Mouse (Mus musculus) hindbrain, embryonic 13.5 days (tissue): ENCODE results near the gene Ptprf. TPM values are rescaled to one million over a fixed set of nuclear protein-coding genes. Genes with fewer than 3 reads are reported as not detected.
A peak's percentile ranks its signal among the peaks of the same experiment; 100 is the strongest.

Source experiments
- ATAC-seq: fragments of 200-750 bp; cut with Nextera tagmentation; 2 replicates; pipeline ENCODE4 v1.8.0; 2017; ENCODE audit warnings: moderate TSS enrichment; ENCODE audit not compliant: low FRiP score
- H3K27ac ChIP-seq: fragments of 300-500 bp; sonication (generic); 2 replicates; pipeline ENCODE4 v1.5.1; 2015; ENCODE audit warnings: inconsistent platforms, mild to moderate bottlenecking, moderate library complexity
- H3K27me3 ChIP-seq: fragments of 300-500 bp; sonication (generic); 2 replicates; pipeline ENCODE4 v1.6.1; 2015; ENCODE audit warnings: mild to moderate bottlenecking, inconsistent platforms
- H3K36me3 ChIP-seq: fragments of 300-500 bp; sonication (generic); 2 replicates; pipeline ENCODE4 v1.6.1; 2015; ENCODE audit warnings: mild to moderate bottlenecking, inconsistent platforms
- H3K4me1 ChIP-seq: fragments of 300-500 bp; sonication (generic); replicated peaks from 2 replicates; pipeline ENCODE4 v1.6.1; 2015; ENCODE audit warnings: inconsistent platforms
- H3K4me2 ChIP-seq: fragments of 300-500 bp; sonication (generic); 2 replicates; pipeline ENCODE4 v1.6.1; 2015; ENCODE audit warnings: inconsistent platforms, mild to moderate bottlenecking, moderate library complexity
- H3K4me3 ChIP-seq: fragments of 300-500 bp; sonication (generic); 2 replicates; pipeline ENCODE4 v1.5.1; 2015; ENCODE audit warnings: mild to moderate bottlenecking, inconsistent platforms
- H3K9ac ChIP-seq: fragments of 300-500 bp; sonication (generic); 2 replicates; pipeline ENCODE4 v1.6.1; 2015; ENCODE audit warnings: mild to moderate bottlenecking, inconsistent platforms
- H3K9me3 ChIP-seq: fragments of 300-500 bp; sonication (generic); 2 replicates; pipeline ENCODE4 v1.6.1; 2016; ENCODE audit warnings: inconsistent platforms
- WGBS: fragments of 180-500 bp; shearing (Covaris S2); methylation state at CpG from one replicate; pipeline ENCODE4 v1.1.7; 2015; 5-methylcytosine and 5-hydroxymethylcytosine counted together
- polyA plus RNA-seq: library from polyadenylated mRNA; unstranded; fragments of >200 nt; fragmentation: Nextera tagmentation; extraction: Ambion mirVana; gene quantifications from 2 replicates; pipeline ENCODE4 v1.2.1, GENCODE M21; 2015

Gene Ptprf
- polyA plus RNA-seq, 1 experiment from 2014 or later = 79.7 TPM

GRCm38 (mm10) chr4:118221261-118221660 is 69.9 kb downstream of the Ptprf start:
- Histone ChIP-seq H3K9ac (no peak overlapping the region), H3K27ac (no peak overlapping the region), H3K4me2 (no peak overlapping the region), H3K36me3 (peaks cover 100% of the 10 kb centered on the region), H3K4me3 (no peak overlapping the region), H3K27me3 (no peaks in the 10 kb centered on the region), H3K4me1 (no peaks in the 10 kb centered on the region), H3K9me3 (no peaks in the 10 kb centered on the region)
- ATAC-seq = no peak
- 86% methylated on average over 7 of the region's 7 CpGs for WGBS

GRCm38 (mm10) chr4:118220756-118221155 is 70.4 kb downstream of the Ptprf start:
- H3K4me3 ChIP-seq = no peak overlapping the region
- H3K9ac ChIP-seq = no peak overlapping the region
- H3K4me1 ChIP-seq = no peaks in the 10 kb centered on the region
- H3K4me2 ChIP-seq = no peak overlapping the region
- ATAC-seq = no peak
- 90% methylated on average over 9 of the region's 9 CpGs for WGBS
- no peaks in the 10 kb centered on the region for H3K27me3 ChIP-seq
- peaks cover 100% of the 10 kb centered on the region for H3K36me3 ChIP-seq
- H3K9me3 ChIP-seq = no peaks in the 10 kb centered on the region
- H3K27ac ChIP-seq = no peak overlapping the region

GRCm38 (mm10) chr4:118219487-118219886 is 71.7 kb downstream of the Ptprf start:
- no peak for ATAC-seq
- peaks cover 100% of the 10 kb centered on the region for H3K36me3 ChIP-seq
- H3K4me2 ChIP-seq = no peak overlapping the region
- H3K9me3 ChIP-seq = no peaks in the 10 kb centered on the region
- no peaks in the 10 kb centered on the region for H3K4me1 ChIP-seq
- H3K9ac ChIP-seq = no peak overlapping the region
- 87% methylated on average over 6 of the region's 6 CpGs for WGBS
- no peak overlapping the region for H3K27ac ChIP-seq
- H3K27me3 ChIP-seq = no peaks in the 10 kb centered on the region
- no peak overlapping the region for H3K4me3 ChIP-seq

- 93% methylated on average over 5 of the region's 5 CpGs for WGBS
- Histone ChIP-seq H3K4me3 (no peak overlapping the region), H3K36me3 (peaks cover 100% of the 10 kb centered on the region), H3K27me3 (no peaks in the 10 kb centered on the region), H3K4me2 (no peak overlapping the region), H3K9me3 (no peaks in the 10 kb centered on the region), H3K27ac (no peak overlapping the region), H3K9ac (peak overlapping the region; percentile 39; the same call in 1 of the 2 replicates), H3K4me1 (no peaks in the 10 kb centered on the region)
- no peak for ATAC-seq
Observed at GRCm38 (mm10) chr4:118218521-118218920, 72.7 kb downstream of the Ptprf start.

- H3K27ac ChIP-seq = no peak overlapping the region
- WGBS = 86% methylated on average over 17 of the region's 17 CpGs
- no peak overlapping the region for H3K4me3 ChIP-seq
- H3K9me3 ChIP-seq = no peaks in the 10 kb centered on the region
- H3K4me2 ChIP-seq = no peak overlapping the region
- no peak overlapping the region for H3K9ac ChIP-seq
- H3K4me1 ChIP-seq = no peaks in the 10 kb centered on the region
- H3K36me3 ChIP-seq = peaks cover 100% of the 10 kb centered on the region
- ATAC-seq = peak; percentile 61
- H3K27me3 ChIP-seq = no peaks in the 10 kb centered on the region
Observed at GRCm38 (mm10) chr4:118216726-118217595, 74.2 kb downstream of the Ptprf start.

GRCm38 (mm10) chr4:118214891-118215290 is 76.3 kb downstream of the Ptprf start:
- Histone ChIP-seq H3K27me3 (no peaks in the 10 kb centered on the region), H3K27ac (no peak overlapping the region), H3K9me3 (no peaks in the 10 kb centered on the region), H3K4me2 (no peak overlapping the region), H3K9ac (no peak overlapping the region), H3K4me1 (no peaks in the 10 kb centered on the region), H3K4me3 (no peak overlapping the region), H3K36me3 (peaks cover 100% of the 10 kb centered on the region)
- 96% methylated on average over 1 of the region's 1 CpGs for WGBS
- ATAC-seq = no peak

- no peaks in the 10 kb centered on the region for H3K27me3 ChIP-seq
- no peak overlapping the region for H3K4me2 ChIP-seq
- no peak overlapping the region for H3K9ac ChIP-seq
- H3K27ac ChIP-seq = no peak overlapping the region
- H3K9me3 ChIP-seq = no peaks in the 10 kb centered on the region
- 54% methylated on average over 10 of the region's 10 CpGs for WGBS
- no peak overlapping the region for H3K4me3 ChIP-seq
- ATAC-seq = no peak
- H3K36me3 ChIP-seq = peaks cover 45% of the 10 kb centered on the region
- H3K4me1 ChIP-seq = 0 out of 2 replicates have a peak, but pooled peaks cover 4% of the 10 kb centered on the region
Observed at GRCm38 (mm10) chr4:118206918-118207640, 84.1 kb downstream of the Ptprf start.

GRCm38 (mm10) chr4:118205906-118206305 is 85.3 kb downstream of the Ptprf start:
- 0 out of 2 replicates have a peak, but pooled peaks cover 4% of the 10 kb centered on the region for H3K4me1 ChIP-seq
- no peak overlapping the region for H3K4me3 ChIP-seq
- WGBS = 93% methylated on average over 2 of the region's 2 CpGs
- H3K4me2 ChIP-seq = no peak overlapping the region
- H3K9ac ChIP-seq = no peak overlapping the region
- no peak overlapping the region for H3K27ac ChIP-seq
- H3K27me3 ChIP-seq = no peaks in the 10 kb centered on the region
- no peaks in the 10 kb centered on the region for H3K9me3 ChIP-seq
- H3K36me3 ChIP-seq = peaks cover 33% of the 10 kb centered on the region
- no peak for ATAC-seq

- Histone ChIP-seq H3K4me1 (no peaks in the 10 kb centered on the region), H3K36me3 (no peaks in the 10 kb centered on the region), H3K27ac (no peak overlapping the region), H3K4me2 (no peak overlapping the region), H3K9ac (no peak overlapping the region), H3K27me3 (no peaks in the 10 kb centered on the region), H3K9me3 (no peaks in the 10 kb centered on the region), H3K4me3 (no peak overlapping the region)
- WGBS = 89% methylated on average over 2 of the region's 2 CpGs
- no peak for ATAC-seq
Observed at GRCm38 (mm10) chr4:118199093-118199492, 92.1 kb downstream of the Ptprf start.

- 84% methylated on average over 3 of the region's 3 CpGs for WGBS
- no peak overlapping the region for H3K9ac ChIP-seq
- no peaks in the 10 kb centered on the region for H3K9me3 ChIP-seq
Observed at GRCm38 (mm10) chr4:118198606-118199005, 92.6 kb downstream of the Ptprf start.

GRCm38 (mm10) chr4:118196185-118196584 is 95.0 kb downstream of the Ptprf start:
- no peak overlapping the region for H3K9ac ChIP-seq
- H3K27ac ChIP-seq = no peak overlapping the region
- H3K4me3 ChIP-seq = no peak overlapping the region
- no peaks in the 10 kb centered on the region for H3K4me1 ChIP-seq
- no peak overlapping the region for H3K4me2 ChIP-seq
- H3K36me3 ChIP-seq = no peaks in the 10 kb centered on the region
- ATAC-seq = no peak
- H3K27me3 ChIP-seq = no peaks in the 10 kb centered on the region
- 90% methylated on average over 10 of the region's 10 CpGs for WGBS
- no peaks in the 10 kb centered on the region for H3K9me3 ChIP-seq

More at GRCm38 (mm10) chr4:118198606-118199005, 92.6 kb downstream of the Ptprf start:
- no peaks in the 10 kb centered on the region for H3K27me3 ChIP-seq
- H3K4me1 ChIP-seq = no peaks in the 10 kb centered on the region
- no peaks in the 10 kb centered on the region for H3K36me3 ChIP-seq
- no peak overlapping the region for H3K4me3 ChIP-seq
- no peak for ATAC-seq
- H3K4me2 ChIP-seq = no peak overlapping the region
- H3K27ac ChIP-seq = no peak overlapping the region

- no peaks in the 10 kb centered on the region for H3K9me3 ChIP-seq
- peak overlapping the region; percentile 75 for H3K4me2 ChIP-seq
- H3K27me3 ChIP-seq = no peaks in the 10 kb centered on the region
- 15% methylated on average over 17 of the region's 17 CpGs for WGBS
- 0 out of 2 replicates have a peak, but pooled peaks have one; percentile 3 for ATAC-seq
- peak overlapping the region; percentile 98 for H3K27ac ChIP-seq
- H3K36me3 ChIP-seq = peaks cover 19% of the 10 kb centered on the region
- peaks cover 20% of the 10 kb centered on the region for H3K4me1 ChIP-seq
- H3K9ac ChIP-seq = peak overlapping the region; percentile 67
- H3K4me3 ChIP-seq = peak overlapping the region; percentile 69
Observed at GRCm38 (mm10) chr4:118180301-118181080, 110.7 kb downstream of the Ptprf start.
